Mouse (Mus musculus) MEL (cell line): ENCODE data around the gene 4930544D05Rik. TPM values are rescaled to one million over a fixed set of nuclear protein-coding genes. Genes with fewer than 3 reads are reported as not detected.

Experiments
- DNase-seq: peaks from one replicate; pipeline ENCODE4 v3.0.0; 2011; ENCODE audit warnings: low read depth, low spot score
- H3K27ac ChIP-seq: 2 replicates; pipeline ENCODE4 v1.5.1; 2012; ENCODE audit warnings: low read depth, mild to moderate bottlenecking, control low read depth, low read length, moderate library complexity; ENCODE audit not compliant: control insufficient read depth
- H3K27me3 ChIP-seq, 2 experiments: fragments of 150-350 bp in 1 of 2; sonication (generic) in 1 of 2; 2 replicates each; pipeline ENCODE4 v1.6.1; 2012; ENCODE audit warnings: low read length in 2 of 2, mild to moderate bottlenecking in 2 of 2, improper control_type of control experiment in 1 of 2, moderate library complexity in 1 of 2; ENCODE audit not compliant: insufficient read depth in 2 of 2, control insufficient read depth in 1 of 2
- H3K36me3 ChIP-seq, 2 experiments: 2 replicates each; pipeline ENCODE4 v1.6.1; 2012 to 2014; ENCODE audit warnings: low read length in 2 of 2, improper control_type of control experiment in 1 of 2, inconsistent platforms in 1 of 2, mild to moderate bottlenecking in 1 of 2; ENCODE audit not compliant: insufficient read depth in 2 of 2, control insufficient read depth in 1 of 2
- H3K4me1 ChIP-seq, 2 experiments: fragments of 150-350 bp in 1 of 2; sonication (generic) in 1 of 2; 2 replicates each; pipeline ENCODE4 v1.6.1; 2012; ENCODE audit warnings: low read length in 2 of 2, improper control_type of control experiment in 1 of 2, mild to moderate bottlenecking in 1 of 2; ENCODE audit not compliant: insufficient read depth in 2 of 2, control insufficient read depth in 1 of 2
- H3K4me3 ChIP-seq, 2 experiments: fragments of 150-350 bp in 1 of 2; sonication (generic) in 1 of 2; 2 replicates each; pipeline ENCODE4 v1.5.1; 2012; ENCODE audit warnings: low read depth in 2 of 2, low read length in 2 of 2, mild to moderate bottlenecking in 2 of 2, moderate library complexity in 2 of 2, control low read depth in 1 of 2, improper control_type of control experiment in 1 of 2; ENCODE audit not compliant: control insufficient read depth in 1 of 2, insufficient read depth in 1 of 2
- H3K79me2 ChIP-seq: 2 replicates; pipeline ENCODE4 v1.6.1; 2012; ENCODE audit warnings: mild to moderate bottlenecking, low read length, moderate library complexity; ENCODE audit not compliant: control insufficient read depth, poor library complexity, insufficient read depth
- H3K9ac ChIP-seq: 2 replicates; pipeline ENCODE4 v1.6.1; 2012; ENCODE audit warnings: low read depth, mild to moderate bottlenecking, control low read depth, low read length, moderate library complexity; ENCODE audit not compliant: control insufficient read depth, poor library complexity, severe bottlenecking
- H3K9me3 ChIP-seq: fragments of 150-350 bp; sonication (generic); replicated peaks from 2 replicates; pipeline ENCODE4 v1.6.1; 2012; ENCODE audit warnings: mild to moderate bottlenecking, low read length, improper control_type of control experiment, moderate library complexity; ENCODE audit not compliant: insufficient read depth
- BHLHE40 ChIP-seq: IDR thresholded peaks from 2 replicates; pipeline ENCODE4 v1.6.1; 2012; ENCODE audit warnings: low read depth, mild to moderate bottlenecking, inconsistent platforms, low read length, improper control_type of control experiment, borderline replicate concordance
- CTCF ChIP-seq, 3 experiments: IDR thresholded peaks in 2 of 3; conservative IDR thresholded peaks in 1 of 3; 2 replicates each; pipeline ENCODE4 v1.5.1; 2011 to 2012; ENCODE audit warnings: low read length in 3 of 3, low read depth in 2 of 3, mild to moderate bottlenecking in 2 of 3, improper control_type of control experiment in 1 of 3, inconsistent platforms in 1 of 3, mixed read lengths in 1 of 3, moderate library complexity in 1 of 3; ENCODE audit not compliant: control insufficient read depth in 1 of 3, insufficient read depth in 1 of 3, poor library complexity in 1 of 3, severe bottlenecking in 1 of 3
- E2F4 ChIP-seq: IDR thresholded peaks from 2 replicates; pipeline ENCODE4 v1.6.1; 2011; ENCODE audit warnings: low read depth, low read length, improper control_type of control experiment, borderline replicate concordance
- ELF1 ChIP-seq: IDR thresholded peaks from 2 replicates; pipeline ENCODE4 v1.6.1; 2014; ENCODE audit warnings: low read depth, mild to moderate bottlenecking, inconsistent platforms, low read length, improper control_type of control experiment, moderate library complexity
- GABPA ChIP-seq: IDR thresholded peaks from 2 replicates; pipeline ENCODE4 v1.6.1; 2012; ENCODE audit warnings: low read depth, mild to moderate bottlenecking, inconsistent platforms, low read length, improper control_type of control experiment, moderate library complexity
- HCFC1 ChIP-seq: IDR thresholded peaks from 2 replicates; pipeline ENCODE4 v1.6.1; 2012; ENCODE audit warnings: low read depth, mild to moderate bottlenecking, inconsistent platforms, low read length, improper control_type of control experiment, moderate library complexity
- MAFK ChIP-seq: IDR thresholded peaks from 2 replicates; pipeline ENCODE4 v1.6.1; 2011; ENCODE audit warnings: low read depth, mild to moderate bottlenecking, low read length, improper control_type of control experiment, borderline replicate concordance
- MAX ChIP-seq: IDR thresholded peaks from 2 replicates; pipeline ENCODE4 v1.6.1; 2011; ENCODE audit warnings: low read length, improper control_type of control experiment
- MAZ ChIP-seq: IDR thresholded peaks from 2 replicates; pipeline ENCODE4 v1.6.1; 2012; ENCODE audit warnings: low read depth, mild to moderate bottlenecking, inconsistent platforms, low read length, improper control_type of control experiment
- MXI1 ChIP-seq: IDR thresholded peaks from 2 replicates; pipeline ENCODE4 v1.6.1; 2011; ENCODE audit warnings: mild to moderate bottlenecking, low read depth, low read length, improper control_type of control experiment
- MYB ChIP-seq: IDR thresholded peaks from 2 replicates; pipeline ENCODE4 v1.6.1; 2011; ENCODE audit warnings: mild to moderate bottlenecking, low read depth, low read length, improper control_type of control experiment
- MYC ChIP-seq: IDR thresholded peaks from 2 replicates; pipeline ENCODE4 v1.6.1; 2011; ENCODE audit warnings: low read depth, mild to moderate bottlenecking, low read length, improper control_type of control experiment, moderate library complexity
- NELFE ChIP-seq: IDR thresholded peaks from 2 replicates; pipeline ENCODE4 v1.6.1; 2011; ENCODE audit warnings: low read depth, low read length, improper control_type of control experiment
- NRF1 ChIP-seq: IDR thresholded peaks from 2 replicates; pipeline ENCODE4 v1.6.1; 2014; ENCODE audit warnings: low read depth, mild to moderate bottlenecking, inconsistent platforms, low read length, improper control_type of control experiment, moderate library complexity; ENCODE audit not compliant: poor library complexity, insufficient read depth, severe bottlenecking
- POLR2A ChIP-seq, 2 experiments: IDR thresholded peaks; 2 replicates each; pipeline ENCODE4 v1.6.1; 2011 to 2012; ENCODE audit warnings: low read length in 2 of 2, mild to moderate bottlenecking in 2 of 2, control low read depth in 1 of 2, improper control_type of control experiment in 1 of 2, low read depth in 1 of 2, moderate library complexity in 1 of 2; ENCODE audit not compliant: control insufficient read depth in 1 of 2, insufficient read depth in 1 of 2, poor library complexity in 1 of 2
- POLR2AphosphoS2 ChIP-seq: IDR thresholded peaks from 2 replicates; pipeline ENCODE4 v1.6.1; 2011; ENCODE audit warnings: low read length, improper control_type of control experiment
- RCOR1 ChIP-seq: IDR thresholded peaks from 2 replicates; pipeline ENCODE4 v1.6.1; 2012; ENCODE audit warnings: low read depth, mild to moderate bottlenecking, inconsistent platforms, low read length, improper control_type of control experiment
- SIN3A ChIP-seq: IDR thresholded peaks from 2 replicates; pipeline ENCODE4 v1.6.1; 2012; ENCODE audit warnings: low read length, improper control_type of control experiment, inconsistent platforms
- SMC3 ChIP-seq: IDR thresholded peaks from 2 replicates; pipeline ENCODE4 v1.6.1; 2011; ENCODE audit warnings: low read depth, low read length, improper control_type of control experiment
- TCF12 ChIP-seq: IDR thresholded peaks from 2 replicates; pipeline ENCODE4 v1.6.1; 2014; ENCODE audit warnings: low read depth, mild to moderate bottlenecking, inconsistent platforms, low read length, improper control_type of control experiment, moderate library complexity
- USF1 ChIP-seq: IDR thresholded peaks from 2 replicates; pipeline ENCODE4 v1.6.1; 2014; ENCODE audit warnings: low read depth, mild to moderate bottlenecking, inconsistent platforms, low read length, improper control_type of control experiment, moderate library complexity
- USF2 ChIP-seq, 2 experiments: IDR thresholded peaks; 2 replicates each; pipeline ENCODE4 v1.6.1; 2011 to 2012; ENCODE audit warnings: improper control_type of control experiment in 2 of 2, low read length in 2 of 2, borderline replicate concordance in 1 of 2, inconsistent platforms in 1 of 2, low read depth in 1 of 2, mild to moderate bottlenecking in 1 of 2; ENCODE audit not compliant: insufficient read depth in 1 of 2
- ZKSCAN1 ChIP-seq: IDR thresholded peaks from 2 replicates; pipeline ENCODE4 v1.6.1; 2012; ENCODE audit warnings: low read depth, mild to moderate bottlenecking, inconsistent platforms, low read length, improper control_type of control experiment, moderate library complexity
- polyA plus RNA-seq, 2 experiments: library from polyadenylated mRNA; stranded (reverse) in 1 of 2; unstranded in 1 of 2; fragments of >175 nt in 1 of 2; fragments of >200 nt in 1 of 2; gene quantifications; 2 replicates each; pipeline versions ENCODE4 v1.2.1 to v1.2.4; 2012; ENCODE audit warnings: low replicate concordance in 2 of 2, low read depth in 1 of 2; ENCODE audit not compliant: insufficient read length in 2 of 2, insufficient read depth in 1 of 2, missing spikeins in 1 of 2
- total RNA-seq: library from RNA; depleted of rRNA; stranded (reverse); fragments of 300-350 nt; gene quantifications from 2 replicates; pipeline ENCODE4 v1.2.3, GENCODE M21; 2012

4930544D05Rik gene
- total and polyA plus RNA-seq, 3 experiments = 0.10 TPM; not detected in 2

- TF ChIP-seq MAFK (no peak), SIN3A (no peak), POLR2A (IDR thresholded peaks at IDR 0.05; ENCODE audit: control insufficient read depth in 1 of 2, insufficient read depth in 1 of 2, low read depth in 1 of 2, low read length in 2 of 2, poor library complexity in 1 of 2) (no peak), HCFC1 (no peak), NELFE (no peak), POLR2AphosphoS2 (no peak), GABPA (no peak), USF2 (IDR thresholded peaks at IDR 0.05; ENCODE audit: borderline replicate concordance in 1 of 2, insufficient read depth in 1 of 2, low read depth in 1 of 2, low read length in 2 of 2) (no peak), SMC3 (peak; percentile 93), MYB (no peak), NRF1 (no peak), MAZ (no peak), ZKSCAN1 (no peak), CTCF (IDR thresholded peaks at IDR 0.05 in 2 of 3, conservative IDR thresholded peaks at IDR 0.05 in 1 of 3; ENCODE audit: control insufficient read depth in 1 of 3, insufficient read depth in 1 of 3, low read depth in 2 of 3, low read length in 3 of 3, poor library complexity in 1 of 3, severe bottlenecking in 1 of 3) (peak; percentile 90 to 93 (median 93)), MAX (no peak), USF1 (no peak)
These were observed 10.6 kb upstream of the 4930544D05Rik start (continued) for GRCm38 (mm10) chr11:70605024-70605566.

- no peaks in the 10 kb centered on the region for H3K4me1 ChIP-seq
- no peak overlapping the region for H3K4me3 ChIP-seq
- H3K27ac ChIP-seq = no peak overlapping the region
- H3K36me3 ChIP-seq = peaks cover 0 to 8% of the 10 kb centered on the region in 2 experiments; a peak in 2 of 4 replicates
- H3K9me3 ChIP-seq = no peaks in the 10 kb centered on the region
- H3K79me2 ChIP-seq = no peaks in the 10 kb centered on the region
- TF ChIP-seq USF2 (IDR thresholded peaks at IDR 0.05; ENCODE audit: borderline replicate concordance in 1 of 2, insufficient read depth in 1 of 2, low read depth in 1 of 2, low read length in 2 of 2) = no peak
- TF ChIP-seq MXI1 = no peak
- TF ChIP-seq GABPA = no peak
- TF ChIP-seq RCOR1 = no peak
- TF ChIP-seq TCF12 = no peak
- no peak for TF ChIP-seq ELF1
- TF ChIP-seq POLR2AphosphoS2 = no peak
- no peak for TF ChIP-seq E2F4
- no peak for TF ChIP-seq ZKSCAN1
- no peak for TF ChIP-seq MYB
- TF ChIP-seq POLR2A (IDR thresholded peaks at IDR 0.05; ENCODE audit: control insufficient read depth in 1 of 2, insufficient read depth in 1 of 2, low read depth in 1 of 2, low read length in 2 of 2, poor library complexity in 1 of 2) = no peak
- TF ChIP-seq MYC = no peak
- no peak for TF ChIP-seq BHLHE40
- TF ChIP-seq MAZ = no peak
- no peak for DNase-seq
- H3K9ac ChIP-seq = no peak overlapping the region
- H3K27me3 ChIP-seq = no peaks in the 10 kb centered on the region
These were observed 8.9 kb upstream of the 4930544D05Rik start for GRCm38 (mm10) chr11:70606717-70607116.
